Mouse (Mus musculus) embryonic facial prominence, embryonic 12.5 days (tissue): ENCODE data around the gene Anks4b. TPM values are rescaled to one million over a fixed set of nuclear protein-coding genes. Genes with fewer than 3 reads are reported as not detected.
A peak's percentile ranks its signal among the peaks of the same experiment; 100 is the strongest.

Experiments used
- ATAC-seq: fragments of 200-750 bp; cut with Nextera tagmentation; 2 replicates; pipeline ENCODE4 v1.8.0; 2017; ENCODE audit not compliant: insufficient number of reproducible peaks, insufficient read depth, low FRiP score, low TSS enrichment
- H3K27ac ChIP-seq: fragments of 300-500 bp; sonication (generic); 2 replicates; pipeline ENCODE4 v1.5.1; 2016; ENCODE audit warnings: mild to moderate bottlenecking
- H3K27me3 ChIP-seq: fragments of 300-500 bp; sonication (generic); 2 replicates; pipeline ENCODE4 v1.6.1; 2016; ENCODE audit warnings: mild to moderate bottlenecking, moderate library complexity
- H3K36me3 ChIP-seq: fragments of 300-500 bp; sonication (generic); 2 replicates; pipeline ENCODE4 v1.6.1; 2016; ENCODE audit warnings: mild to moderate bottlenecking
- H3K4me1 ChIP-seq: fragments of 300-500 bp; sonication (generic); 2 replicates; pipeline ENCODE4 v1.6.1; 2016
- H3K4me2 ChIP-seq: fragments of 300-500 bp; sonication (generic); replicated peaks from 2 replicates; pipeline ENCODE4 v1.6.1; 2016; ENCODE audit warnings: mild to moderate bottlenecking, moderate library complexity
- H3K4me3 ChIP-seq: fragments of 300-500 bp; sonication (generic); 2 replicates; pipeline ENCODE4 v1.5.1; 2016; ENCODE audit warnings: mild to moderate bottlenecking
- H3K9ac ChIP-seq: fragments of 300-500 bp; sonication (generic); 2 replicates; pipeline ENCODE4 v1.6.1; 2016; ENCODE audit warnings: mild to moderate bottlenecking, moderate library complexity
- H3K9me3 ChIP-seq: fragments of 300-500 bp; sonication (generic); 2 replicates; pipeline ENCODE4 v1.6.1; 2016; ENCODE audit warnings: mild to moderate bottlenecking, moderate library complexity
- WGBS: fragments of 180-500 bp; shearing (Covaris S2); methylation state at CpG from one replicate; pipeline ENCODE4 v1.1.7; 2016; 5-methylcytosine and 5-hydroxymethylcytosine counted together
- polyA plus RNA-seq: library from polyadenylated mRNA; unstranded; fragments of >200 nt; fragmentation: Nextera tagmentation; extraction: Ambion mirVana; gene quantifications from 2 replicates; pipeline ENCODE4 v1.2.1, GENCODE M21; 2016

Gene Anks4b
- 0.10 TPM in 1 of 2 replicates, not detected in the other for polyA plus RNA-seq

GRCm38 (mm10) chr7:120173603-120174244, at the start of gene Anks4b:
Gene Anks4b, plus strand, starts transcription at chr7:120173858.
- Histone ChIP-seq H3K9ac (no peak within 1 kb of the TSS), H3K27me3 (no peaks in the 10 kb centered on the region), H3K9me3 (no peaks in the 10 kb centered on the region), H3K4me3 (no peak within 1 kb of the TSS), H3K36me3 (no peaks in the 10 kb centered on the region), H3K4me1 (no peaks in the 10 kb centered on the region), H3K27ac (no peak within 1 kb of the TSS), H3K4me2 (no peak within 1 kb of the TSS)
- ATAC-seq, result no peak
- 90% methylated on average over 10 of the region's 10 CpGs for WGBS

DNA sequence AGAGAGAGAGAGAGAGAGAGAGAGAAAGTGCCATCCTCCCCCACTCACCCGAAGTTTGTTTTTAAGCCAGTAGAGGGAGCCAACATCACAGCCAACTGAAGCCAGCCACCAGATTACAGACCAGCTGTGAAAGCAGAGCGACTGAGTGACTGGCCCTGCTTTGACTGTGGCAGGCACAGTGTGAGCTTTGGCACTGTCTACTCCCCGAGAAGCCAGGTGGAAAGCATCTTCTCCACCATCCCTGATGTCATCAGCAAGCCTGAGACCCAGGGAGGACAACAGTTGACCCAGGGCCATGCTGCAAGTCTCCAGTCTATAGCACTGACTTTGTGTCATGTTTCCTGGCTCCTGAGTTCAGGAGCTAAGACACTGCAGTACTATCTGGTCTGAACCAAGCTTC, 48.8 kb upstream of the Anks4b start:
- Histone ChIP-seq H3K4me2 (no peak overlapping the region), H3K4me3 (no peak overlapping the region), H3K9ac (no peak overlapping the region), H3K36me3 (no peaks in the 10 kb centered on the region), H3K27me3 (no peaks in the 10 kb centered on the region), H3K4me1 (peaks cover 27% of the 10 kb centered on the region), H3K9me3 (no peaks in the 10 kb centered on the region), H3K27ac (peak overlapping the region; percentile 69)
- ATAC-seq, result peak; percentile 52; the same call in 1 of the 2 replicates
- 6% methylated on average over 3 of the region's 3 CpGs for WGBS

- 11% methylated on average over 5 of the region's 5 CpGs for WGBS
- no peaks in the 10 kb centered on the region for H3K27me3 ChIP-seq
- peaks cover 27% of the 10 kb centered on the region for H3K4me1 ChIP-seq
- no peaks in the 10 kb centered on the region for H3K9me3 ChIP-seq
- H3K4me2 ChIP-seq, result no peak overlapping the region; the same call in 1 of the 2 replicates
- no peak overlapping the region for H3K4me3 ChIP-seq
- H3K36me3 ChIP-seq, result no peaks in the 10 kb centered on the region
- peak overlapping the region; percentile 80 for H3K27ac ChIP-seq
- no peak overlapping the region for H3K9ac ChIP-seq
- peak; percentile 70 for ATAC-seq
These were observed 46.5 kb upstream of the Anks4b start for GRCm38 (mm10) chr7:120126976-120127685.

DNA sequence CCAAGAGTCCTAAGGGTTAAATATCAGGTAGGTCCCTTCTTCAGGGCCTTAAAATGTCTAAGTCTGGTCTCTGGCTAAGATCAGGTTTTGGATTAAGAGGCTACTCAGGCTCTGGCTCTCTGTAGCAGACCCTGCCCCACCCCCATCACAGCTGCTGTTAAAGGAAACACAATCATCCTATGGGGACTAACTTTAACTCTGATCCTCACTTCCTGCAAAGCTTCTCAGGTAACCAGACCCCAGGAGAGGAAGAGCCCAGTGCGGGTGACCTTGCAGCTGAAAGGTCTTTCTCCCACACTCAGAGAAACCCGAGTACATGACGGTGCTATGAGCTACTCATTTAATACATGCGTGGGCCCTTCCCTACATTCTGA, 46.0 kb upstream of the Anks4b start:
- Histone ChIP-seq H3K9ac (no peak overlapping the region), H3K9me3 (no peaks in the 10 kb centered on the region), H3K36me3 (no peaks in the 10 kb centered on the region), H3K4me3 (no peak overlapping the region), H3K4me2 (no peak overlapping the region), H3K27me3 (no peaks in the 10 kb centered on the region), H3K4me1 (peaks cover 27% of the 10 kb centered on the region), H3K27ac (peak overlapping the region; percentile 80)
- 11% methylated on average over 4 of the region's 4 CpGs for WGBS
- peak; percentile 77 for ATAC-seq

DNA sequence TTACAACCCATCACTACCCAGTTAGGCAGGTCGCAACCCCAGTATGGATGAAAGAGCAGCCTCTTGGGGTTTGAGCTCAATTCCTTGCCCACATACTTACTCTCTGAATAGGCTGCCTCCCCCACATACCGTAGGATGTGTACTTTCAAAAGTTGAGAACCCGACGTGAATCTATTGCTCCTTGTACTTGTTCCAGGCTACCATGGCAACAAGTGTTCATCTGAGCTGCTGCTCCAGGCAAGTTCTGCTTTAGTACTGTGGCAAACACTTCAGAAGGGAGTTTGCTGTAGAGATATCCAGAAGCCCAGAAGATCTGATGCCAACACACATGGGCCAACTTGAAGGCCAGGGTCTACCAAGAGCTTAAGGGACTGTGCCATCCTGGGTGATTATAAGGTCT, 44.7 kb upstream of the Anks4b start:
- Histone ChIP-seq H3K36me3 (no peaks in the 10 kb centered on the region), H3K4me1 (peaks cover 27% of the 10 kb centered on the region), H3K27ac (0 out of 2 replicates have a peak overlapping the region, but pooled peaks have one; percentile 80), H3K4me2 (no peak overlapping the region), H3K9ac (no peak overlapping the region), H3K9me3 (no peaks in the 10 kb centered on the region), H3K27me3 (no peaks in the 10 kb centered on the region), H3K4me3 (no peak overlapping the region)
- no peak for ATAC-seq
- 73% methylated on average over 4 of the region's 4 CpGs for WGBS

DNA sequence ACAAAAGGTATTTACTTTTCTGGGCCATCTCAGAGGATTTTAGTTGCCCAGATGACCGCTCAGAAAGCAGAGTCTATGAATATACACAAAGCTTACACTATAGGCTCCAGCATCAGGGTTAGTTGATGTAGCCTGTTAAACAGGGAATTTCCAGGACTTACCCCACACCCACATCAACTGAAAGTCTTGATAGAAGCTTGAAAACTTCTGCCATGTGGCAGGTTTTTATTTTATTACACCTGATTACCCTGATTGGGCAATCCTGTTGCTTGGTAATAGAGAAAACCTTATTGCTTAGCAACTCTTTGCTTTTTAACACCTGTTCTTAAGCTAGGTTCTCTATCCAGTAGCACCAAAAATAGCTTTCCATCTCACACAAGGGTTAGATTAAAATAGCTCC, 30.9 kb upstream of the Anks4b start:
- no peaks in the 10 kb centered on the region for H3K9me3 ChIP-seq
- no peaks in the 10 kb centered on the region for H3K27me3 ChIP-seq
- H3K4me1 ChIP-seq, result no peaks in the 10 kb centered on the region
- H3K27ac ChIP-seq, result no peak overlapping the region
- H3K36me3 ChIP-seq, result no peaks in the 10 kb centered on the region
- H3K4me3 ChIP-seq, result no peak overlapping the region
- no peak for ATAC-seq
- no peak overlapping the region for H3K9ac ChIP-seq
- no peak overlapping the region for H3K4me2 ChIP-seq
- 86% methylated on average over 1 of the region's 1 CpGs for WGBS

DNA sequence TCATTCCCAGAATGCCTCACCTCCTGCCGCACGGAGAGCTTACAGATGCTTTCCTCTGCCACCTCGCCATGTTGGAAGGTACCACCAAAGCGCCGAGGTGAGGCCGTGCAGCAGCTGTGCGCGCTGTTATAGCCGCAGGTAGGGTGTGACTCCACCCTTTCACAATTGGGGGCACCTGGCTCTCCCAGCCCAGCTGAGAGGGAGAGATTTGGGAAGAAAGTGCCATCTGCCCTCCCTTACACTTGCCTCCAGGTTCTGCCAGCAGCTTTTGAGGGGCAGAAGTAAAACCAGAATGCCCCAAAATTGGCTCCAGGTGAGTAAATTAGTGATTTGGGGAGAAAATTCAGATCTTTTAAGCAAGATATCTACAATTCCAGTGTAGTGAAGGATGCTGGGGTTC, 28.5 kb upstream of the Anks4b start, which contains the start of gene Zp2:
TSS of gene Zp2 (minus strand) at position 101 of the 400 bp plus-strand sequence.
- no peak within 1 kb of the TSS for H3K27ac ChIP-seq
- H3K27me3 ChIP-seq, result no peaks in the 10 kb centered on the region
- H3K4me2 ChIP-seq, result no peak within 1 kb of the TSS
- ATAC-seq, result no peak
- H3K9me3 ChIP-seq, result no peaks in the 10 kb centered on the region
- WGBS, result 71% methylated on average over 9 of the region's 9 CpGs
- no peak within 1 kb of the TSS for H3K9ac ChIP-seq
- 0 out of 2 replicates have a peak, but pooled peaks cover 1% of the 10 kb centered on the region for H3K4me1 ChIP-seq
- H3K4me3 ChIP-seq, result no peak within 1 kb of the TSS
- no peaks in the 10 kb centered on the region for H3K36me3 ChIP-seq

DNA sequence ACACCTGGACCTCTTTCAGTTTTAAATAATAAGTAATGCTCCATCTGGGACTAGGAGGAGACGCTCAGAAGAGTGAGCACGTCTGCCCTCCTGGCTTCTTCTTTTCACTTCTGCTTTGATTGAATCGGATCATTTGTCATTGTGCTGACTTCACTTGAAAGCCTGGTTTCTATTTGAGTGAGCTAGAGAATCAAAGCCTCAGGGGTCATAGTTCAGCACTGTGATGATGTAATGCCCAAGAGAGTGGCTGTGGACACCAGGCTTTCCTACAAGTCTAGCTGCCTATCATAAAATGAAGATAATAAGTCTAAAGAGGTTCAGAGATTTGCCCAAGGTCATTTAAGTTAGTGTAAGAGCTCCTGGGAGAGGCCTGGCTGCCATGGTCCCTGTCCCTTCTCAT, 23.4 kb upstream of the Anks4b start:
- 11% methylated on average over 3 of the region's 3 CpGs for WGBS
- ATAC-seq, result no peak
- no peak overlapping the region for H3K27ac ChIP-seq

DNA sequence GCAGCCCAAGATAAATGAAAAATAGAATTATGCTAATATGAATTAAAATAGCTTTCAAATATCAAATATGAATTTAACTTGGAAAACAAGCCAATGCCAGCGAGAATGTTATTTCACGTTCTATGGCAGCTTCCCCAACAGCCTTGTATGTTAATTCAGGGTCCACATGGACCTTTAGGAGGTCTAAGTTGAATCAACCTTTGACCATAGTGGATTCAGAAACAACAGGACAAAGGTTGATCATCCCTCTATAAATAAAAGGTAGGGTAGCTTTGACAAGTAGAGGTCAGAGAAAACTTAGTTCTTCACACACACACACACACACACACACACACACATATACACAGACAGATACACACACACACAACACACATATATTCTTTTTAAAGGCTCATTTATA, 22.8 kb upstream of the Anks4b start:
- no peak overlapping the region for H3K4me2 ChIP-seq
- H3K9ac ChIP-seq, result no peak overlapping the region
- no peaks in the 10 kb centered on the region for H3K27me3 ChIP-seq
- H3K27ac ChIP-seq, result no peak overlapping the region
- H3K9me3 ChIP-seq, result no peaks in the 10 kb centered on the region
- no peak for ATAC-seq
- H3K4me3 ChIP-seq, result no peak overlapping the region
- no peaks in the 10 kb centered on the region for H3K36me3 ChIP-seq
- 78% methylated on average over 2 of the region's 2 CpGs for WGBS
- H3K4me1 ChIP-seq, result 0 out of 2 replicates have a peak, but pooled peaks cover 5% of the 10 kb centered on the region

More for the DNA sequence above, 23.4 kb upstream of the Anks4b start:
- no peak overlapping the region for H3K9ac ChIP-seq
- no peaks in the 10 kb centered on the region for H3K9me3 ChIP-seq
- no peaks in the 10 kb centered on the region for H3K27me3 ChIP-seq
- H3K36me3 ChIP-seq, result no peaks in the 10 kb centered on the region
- H3K4me3 ChIP-seq, result no peak overlapping the region
- 0 out of 2 replicates have a peak, but pooled peaks cover 5% of the 10 kb centered on the region for H3K4me1 ChIP-seq
- H3K4me2 ChIP-seq, result no peak overlapping the region

DNA sequence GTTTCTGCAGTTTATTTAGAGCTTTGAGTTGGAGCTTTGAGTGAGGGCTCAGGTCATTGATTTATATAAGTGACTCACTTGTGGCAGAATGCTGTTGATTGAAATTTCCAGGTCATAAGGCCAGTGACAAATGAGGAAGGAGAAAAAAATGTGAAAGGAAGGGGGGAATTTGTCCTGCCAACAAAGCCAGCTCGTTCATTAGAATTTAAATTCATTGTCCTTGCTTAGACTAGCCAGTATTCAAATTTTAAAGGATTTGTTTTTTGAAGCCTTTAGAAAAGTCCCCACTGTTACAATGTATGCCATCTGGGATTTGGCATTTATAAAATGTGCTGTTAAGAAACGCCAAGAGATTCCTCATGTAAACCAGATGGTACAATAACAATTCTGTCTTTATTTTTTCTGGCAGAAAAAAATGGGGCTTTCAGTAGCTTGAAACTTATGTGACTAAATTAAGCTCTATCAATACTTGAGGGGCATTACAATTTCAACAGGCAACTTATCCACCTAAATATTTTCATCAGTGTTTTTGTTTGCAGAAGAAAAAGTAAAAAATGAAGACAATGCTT, 16.7 kb upstream of the Anks4b start:
- Histone ChIP-seq H3K9me3 (no peaks in the 10 kb centered on the region), H3K36me3 (no peaks in the 10 kb centered on the region), H3K4me1 (peaks cover 23% of the 10 kb centered on the region), H3K4me3 (no peak overlapping the region), H3K27me3 (no peaks in the 10 kb centered on the region), H3K9ac (no peak overlapping the region), H3K4me2 (no peak overlapping the region), H3K27ac (no peak overlapping the region)
- ATAC-seq, result no peak
- WGBS, result 14% methylated on average over 2 of the region's 2 CpGs

DNA sequence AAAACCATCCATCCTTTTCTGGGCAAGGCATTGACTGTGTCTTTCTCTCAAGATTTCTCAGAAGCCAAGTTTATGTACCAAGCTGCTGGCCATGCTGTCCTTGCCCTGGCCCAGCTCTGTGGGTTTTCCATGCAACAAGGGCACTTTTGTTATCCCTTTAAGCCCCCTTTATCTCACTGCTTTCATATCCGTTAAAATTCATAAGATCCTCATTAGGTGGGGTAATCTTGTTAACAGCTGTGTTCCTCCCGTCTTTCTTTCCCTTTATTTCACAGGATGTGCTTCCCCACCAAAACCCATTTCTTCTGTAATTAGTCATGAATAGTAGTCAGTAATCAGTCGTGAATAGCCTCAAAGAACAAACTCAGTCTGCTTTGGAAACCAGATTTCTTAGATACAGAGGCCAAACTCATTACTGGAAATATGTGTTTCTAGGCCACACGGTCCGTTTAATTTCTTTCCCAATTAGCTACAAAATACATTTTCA, 16.0 kb upstream of the Anks4b start:
- H3K27me3 ChIP-seq, result no peaks in the 10 kb centered on the region
- peaks cover 23% of the 10 kb centered on the region for H3K4me1 ChIP-seq
- H3K9me3 ChIP-seq, result no peaks in the 10 kb centered on the region
- ATAC-seq, result no peak
- H3K36me3 ChIP-seq, result no peaks in the 10 kb centered on the region
- H3K4me2 ChIP-seq, result no peak overlapping the region
- no peak overlapping the region for H3K9ac ChIP-seq
- WGBS, result 29% methylated on average over 5 of the region's 5 CpGs
- H3K27ac ChIP-seq, result no peak overlapping the region
- no peak overlapping the region for H3K4me3 ChIP-seq
